Mouse (Mus musculus): ENCODE data around the gene Smim22. TPM values are rescaled to one million over a fixed set of nuclear protein-coding genes. Genes with fewer than 3 reads are reported as not detected.

The Smim22 gene
- polyA plus RNA-seq, 1 experiment from 2014 or later = 99.2 TPM

GRCm38 (mm10) chr16:5050251-5051110 is 43.4 kb downstream of the Smim22 start:
- peak overlapping the region; percentile 88 for H3K9ac ChIP-seq
- peak; percentile 82 for ATAC-seq
- no peaks in the 10 kb centered on the region for H3K27me3 ChIP-seq (replicated peaks)
- H3K9me3 ChIP-seq = no peaks in the 10 kb centered on the region
- 0 out of 2 replicates have a peak, but pooled peaks cover 7% of the 10 kb centered on the region for H3K4me1 ChIP-seq (replicated peaks)
- H3K36me3 ChIP-seq = peaks cover 14% of the 10 kb centered on the region
- H3K4me2 ChIP-seq (replicated peaks) = peak overlapping the region; percentile 83
- H3K4me3 ChIP-seq (replicated peaks) = peak overlapping the region; percentile 98
- peak overlapping the region; percentile 98 for H3K27ac ChIP-seq
- under 1% methylated on average over 78 of the region's 78 CpGs for WGBS

Other genes with a start within 250 kb of the Smim22 start
- gene Cdip1, start 217.0 kb upstream of the Smim22 start, polyA plus RNA-seq (2015; fragmentation: Nextera tagmentation; extraction: Ambion mirVana) = 83.1 and 88.3 TPM in 2 replicates
- 0.23 TPM in 2 replicates for gene 4930562C15Rik, start 171.9 kb upstream of the Smim22 start, polyA plus RNA-seq (2015; fragmentation: Nextera tagmentation; extraction: Ambion mirVana)
- 34.0 and 36.1 TPM in 2 replicates for gene Ubald1, start 127.0 kb upstream of the Smim22 start, polyA plus RNA-seq (2015; fragmentation: Nextera tagmentation; extraction: Ambion mirVana)
- 71.2 and 77.9 TPM in 2 replicates for gene Mgrn1, start 121.0 kb upstream of the Smim22 start, polyA plus RNA-seq (2015; fragmentation: Nextera tagmentation; extraction: Ambion mirVana)
- gene Nudt16l1, start 68.5 kb upstream of the Smim22 start, polyA plus RNA-seq (2015; fragmentation: Nextera tagmentation; extraction: Ambion mirVana) = 128 and 143 TPM in 2 replicates
- gene Anks3, start 43.1 kb upstream of the Smim22 start, polyA plus RNA-seq (2015; fragmentation: Nextera tagmentation; extraction: Ambion mirVana) = 39.6 and 42.0 TPM in 2 replicates
- gene Sept12, start 9.4 kb upstream of the Smim22 start, polyA plus RNA-seq (2015; fragmentation: Nextera tagmentation; extraction: Ambion mirVana) = not detected in 2 replicates
- 46.2 and 51.7 TPM in 2 replicates for gene Rogdi, start 6.3 kb downstream of the Smim22 start, polyA plus RNA-seq (2015; fragmentation: Nextera tagmentation; extraction: Ambion mirVana)
- 129 and 136 TPM in 2 replicates for gene Glyr1, start 42.6 kb downstream of the Smim22 start, polyA plus RNA-seq (2015; fragmentation: Nextera tagmentation; extraction: Ambion mirVana)
- gene Ubn1, start 42.8 kb downstream of the Smim22 start, polyA plus RNA-seq (2015; fragmentation: Nextera tagmentation; extraction: Ambion mirVana) = 15.4 and 17.0 TPM in 2 replicates
- 4.4 and 4.7 TPM in 2 replicates for gene Ppl, start 125.1 kb downstream of the Smim22 start, polyA plus RNA-seq (2015; fragmentation: Nextera tagmentation; extraction: Ambion mirVana)
- gene Sec14l5, start 139.8 kb downstream of the Smim22 start, polyA plus RNA-seq (2015; fragmentation: Nextera tagmentation; extraction: Ambion mirVana) = 0.03 TPM in 1 of 2 replicates, not detected in the other
- gene Nagpa, start 196.7 kb downstream of the Smim22 start, polyA plus RNA-seq (2015; fragmentation: Nextera tagmentation; extraction: Ambion mirVana) = 27.6 and 29.9 TPM in 2 replicates
- 4.1 and 4.9 TPM in 2 replicates for gene AU021092, start 215.0 kb downstream of the Smim22 start, polyA plus RNA-seq (2015; fragmentation: Nextera tagmentation; extraction: Ambion mirVana)
- gene Alg1, start 226.3 kb downstream of the Smim22 start, polyA plus RNA-seq (2015; fragmentation: Nextera tagmentation; extraction: Ambion mirVana) = 29.1 and 37.5 TPM in 2 replicates
- gene Eef2kmt, start 248.7 kb downstream of the Smim22 start, polyA plus RNA-seq (2015; fragmentation: Nextera tagmentation; extraction: Ambion mirVana) = 30.4 and 38.4 TPM in 2 replicates

Data from intestine, embryonic 15.5 days (tissue).